Mouse (Mus musculus) hindbrain, embryonic 11.5 days (tissue): Measurements from ENCODE around the gene Grik3. TPM values are rescaled to one million over a fixed set of nuclear protein-coding genes. Genes with fewer than 3 reads are reported as not detected.

Experiments
- ATAC-seq: fragments of 200-750 bp; cut with Nextera tagmentation; 2 replicates; pipeline ENCODE4 v1.8.0; 2017; ENCODE audit warnings: mild to moderate bottlenecking, moderate TSS enrichment, moderate library complexity; ENCODE audit not compliant: low FRiP score
- DNase-seq: peaks from one replicate; pipeline ENCODE4 v3.0.0-alpha.2; 2015; ENCODE audit warnings: low spot score
- H3K27ac ChIP-seq: fragments of 300-500 bp; sonication (generic); 2 replicates; pipeline ENCODE4 v1.5.1; 2014; ENCODE audit warnings: mild to moderate bottlenecking, low read depth, low read length
- H3K27me3 ChIP-seq: fragments of 300-500 bp; sonication (generic); 2 replicates; pipeline ENCODE4 v1.6.1; 2014; ENCODE audit warnings: mild to moderate bottlenecking, low read length, moderate library complexity, mixed read lengths; ENCODE audit not compliant: control insufficient read depth, insufficient read depth
- H3K36me3 ChIP-seq: fragments of 300-500 bp; sonication (generic); 2 replicates; pipeline ENCODE4 v1.6.1; 2014; ENCODE audit warnings: mild to moderate bottlenecking, low read length, moderate library complexity, mixed read lengths; ENCODE audit not compliant: control insufficient read depth, insufficient read depth
- H3K4me1 ChIP-seq: fragments of 300-500 bp; sonication (generic); replicated peaks from 2 replicates; pipeline ENCODE4 v1.6.1; 2014; ENCODE audit warnings: low read length, mixed read lengths; ENCODE audit not compliant: control insufficient read depth, insufficient read depth
- H3K4me2 ChIP-seq: fragments of 300-500 bp; sonication (generic); replicated peaks from 2 replicates; pipeline ENCODE4 v1.6.1; 2014; ENCODE audit warnings: mild to moderate bottlenecking, low read depth, low read length
- H3K4me3 ChIP-seq: fragments of 300-500 bp; sonication (generic); 2 replicates; pipeline ENCODE4 v1.5.1; 2014; ENCODE audit warnings: low read depth, low read length
- H3K9ac ChIP-seq: fragments of 300-500 bp; sonication (generic); 2 replicates; pipeline ENCODE4 v1.6.1; 2014; ENCODE audit warnings: low read depth, low read length
- H3K9me3 ChIP-seq: fragments of 300-500 bp; sonication (generic); 2 replicates; pipeline ENCODE4 v1.6.1; 2016; ENCODE audit warnings: low read length; ENCODE audit not compliant: control insufficient read depth
- WGBS: fragments of 180-500 bp; shearing (Covaris S2); extraction: QIAGEN DNeasy Blood & Tissue Kit; methylation state at CpG from one replicate; pipeline ENCODE4 v1.1.7; 2014; 5-methylcytosine and 5-hydroxymethylcytosine counted together
- polyA plus RNA-seq: library from polyadenylated mRNA; unstranded; fragments of >200 nt; fragmentation: Nextera tagmentation; extraction: Ambion mirVana; gene quantifications from 2 replicates; pipeline ENCODE4 v1.2.1, GENCODE M21; 2014

Grik3 gene
- polyA plus RNA-seq, 1 experiment from 2014 or later = 2.9 TPM

DNA sequence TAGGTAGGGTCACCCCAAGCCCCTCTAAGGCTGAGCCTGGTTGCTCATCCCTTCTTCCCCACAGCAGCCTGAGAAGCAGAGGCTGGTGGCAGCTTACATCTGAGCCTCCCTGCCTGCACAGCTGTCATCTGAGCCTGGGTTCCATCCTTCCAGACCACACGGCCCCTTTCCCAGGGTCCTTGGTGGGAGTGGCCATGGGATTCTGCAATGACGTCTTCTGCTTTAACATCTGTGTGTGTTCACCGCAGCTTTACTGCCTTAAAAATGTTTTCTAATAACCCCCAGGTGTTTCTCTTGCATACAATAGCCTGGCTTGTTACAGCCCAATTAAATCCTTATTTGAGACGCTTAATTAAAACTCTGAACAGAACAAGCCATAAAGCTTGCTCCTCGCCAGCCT, 35.9 kb downstream of the Grik3 start:
- Histone ChIP-seq H3K4me2 (no peak overlapping the region), H3K27me3 (no peaks in the 10 kb centered on the region), H3K27ac (no peak overlapping the region), H3K36me3 (no peaks in the 10 kb centered on the region), H3K4me1 (no peaks in the 10 kb centered on the region), H3K4me3 (no peak overlapping the region), H3K9ac (no peak overlapping the region), H3K9me3 (no peaks in the 10 kb centered on the region)
- 72% methylated on average over 5 of the region's 5 CpGs for WGBS
- ATAC-seq = no peak
- no peak for DNase-seq

DNA sequence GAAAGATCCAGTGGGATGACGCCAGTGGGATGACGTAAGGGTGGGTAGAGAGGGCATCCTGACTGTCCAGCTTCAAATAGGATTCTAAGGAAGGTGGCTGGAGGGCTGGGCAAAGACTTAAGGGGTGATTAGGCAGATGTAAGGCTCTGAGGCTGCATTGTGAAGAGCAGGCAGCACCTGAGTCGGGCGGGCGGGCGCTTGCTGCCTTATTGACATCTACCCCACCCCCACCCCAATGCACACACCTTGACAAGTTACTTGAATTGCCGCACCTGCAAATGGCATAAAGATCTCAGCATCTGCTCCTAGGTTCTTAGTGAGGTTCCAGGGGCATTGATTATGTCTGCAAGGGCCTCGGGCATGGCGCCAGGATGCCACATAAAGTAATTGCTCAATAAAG, 43.5 kb downstream of the Grik3 start:
- WGBS = 39% methylated on average over 9 of the region's 9 CpGs
- H3K4me1 ChIP-seq = peaks cover 13% of the 10 kb centered on the region
- H3K9ac ChIP-seq = no peak overlapping the region
- H3K9me3 ChIP-seq = no peaks in the 10 kb centered on the region
- DNase-seq (no peak), ATAC-seq (no peak)
- no peak overlapping the region for H3K27ac ChIP-seq
- H3K4me2 ChIP-seq = no peak overlapping the region
- H3K27me3 ChIP-seq = peaks cover 4% of the 10 kb centered on the region; the same call in 1 of the 2 replicates
- H3K36me3 ChIP-seq = no peaks in the 10 kb centered on the region
- H3K4me3 ChIP-seq = no peak overlapping the region

DNA sequence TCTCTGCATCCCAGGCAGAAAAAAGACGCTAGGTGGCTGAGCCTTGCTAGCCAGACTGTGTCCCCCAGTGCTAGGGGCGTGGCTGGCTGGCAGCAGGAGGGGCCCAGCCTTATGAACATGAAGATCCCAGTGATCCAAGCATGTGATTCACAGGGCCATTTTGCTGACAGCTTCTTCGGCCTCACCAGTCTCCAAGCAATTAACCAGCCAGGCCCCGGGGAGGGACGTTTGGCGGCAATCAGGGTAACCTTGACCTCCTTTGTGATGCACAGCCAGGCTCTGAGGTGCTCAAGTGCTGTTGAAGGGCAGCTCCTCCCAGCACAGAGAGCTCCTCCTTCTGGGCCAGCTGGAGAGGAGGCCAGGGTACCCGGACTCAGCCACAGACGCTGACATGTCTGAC, 43.9 kb downstream of the Grik3 start:
- peaks cover 13% of the 10 kb centered on the region for H3K4me1 ChIP-seq
- H3K9ac ChIP-seq = no peak overlapping the region
- H3K4me3 ChIP-seq = no peak overlapping the region
- H3K27me3 ChIP-seq = peaks cover 4% of the 10 kb centered on the region; the same call in 1 of the 2 replicates
- H3K36me3 ChIP-seq = no peaks in the 10 kb centered on the region
- DNase-seq = peak; percentile 66
- H3K27ac ChIP-seq = peak overlapping the region; percentile 56
- WGBS = 2% methylated on average over 8 of the region's 8 CpGs
- H3K9me3 ChIP-seq = no peaks in the 10 kb centered on the region
- no peak overlapping the region for H3K4me2 ChIP-seq
- ATAC-seq = peak; percentile 84

DNA sequence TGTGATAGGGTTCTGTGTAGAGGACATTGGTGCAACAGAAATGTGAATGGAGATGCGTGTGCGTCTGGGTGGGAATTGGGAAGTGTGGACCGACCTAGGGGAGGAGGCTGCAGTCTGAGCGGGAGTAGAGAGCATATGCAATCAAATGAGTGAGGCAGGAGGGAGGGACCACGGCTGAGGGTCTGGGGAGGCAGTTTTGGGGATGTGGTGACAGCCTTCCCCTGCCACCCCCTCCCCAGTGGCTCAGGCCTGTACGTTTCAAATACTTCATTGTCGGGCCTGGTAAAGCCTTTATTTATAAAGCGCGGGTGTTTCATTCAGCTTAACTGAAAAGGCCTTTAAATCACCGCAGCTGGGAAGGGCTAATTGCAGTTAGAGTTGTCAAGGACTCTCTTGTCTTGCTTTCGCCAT, 44.5 kb downstream of the Grik3 start:
- H3K36me3 ChIP-seq = no peaks in the 10 kb centered on the region
- H3K27me3 ChIP-seq = peaks cover 4% of the 10 kb centered on the region; the same call in 1 of the 2 replicates
- ATAC-seq (peak; percentile 70), DNase-seq (peak; percentile 53)
- H3K4me2 ChIP-seq = 0 out of 2 replicates have a peak overlapping the region, but pooled peaks have one; percentile 2
- 10% methylated on average over 11 of the region's 11 CpGs for WGBS
- H3K4me3 ChIP-seq = no peak overlapping the region
- H3K4me1 ChIP-seq = peaks cover 13% of the 10 kb centered on the region
- peak overlapping the region; percentile 56 for H3K27ac ChIP-seq
- no peak overlapping the region for H3K9ac ChIP-seq
- H3K9me3 ChIP-seq = no peaks in the 10 kb centered on the region

DNA sequence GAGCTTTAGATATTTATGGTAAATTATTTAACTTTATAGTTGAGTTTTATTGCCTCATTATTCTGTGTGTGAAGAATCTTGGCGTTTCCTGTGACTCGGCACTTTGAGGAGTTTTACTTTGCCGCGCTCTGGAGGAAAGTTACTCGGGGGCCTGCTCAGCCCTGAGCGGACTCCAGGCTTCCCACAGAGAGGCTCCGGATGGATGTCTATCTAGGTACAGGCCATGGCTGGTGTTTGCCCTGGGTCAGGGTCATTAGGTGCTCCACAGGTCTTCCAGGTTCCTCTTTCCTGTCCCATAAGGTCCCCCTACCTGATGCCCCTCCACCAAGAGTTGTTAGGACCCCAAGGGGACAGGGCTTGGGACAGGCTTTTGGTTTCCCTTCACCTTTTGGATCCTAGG, 45.0 kb downstream of the Grik3 start:
- Histone ChIP-seq H3K4me1 (peaks cover 13% of the 10 kb centered on the region), H3K9me3 (no peaks in the 10 kb centered on the region), H3K36me3 (no peaks in the 10 kb centered on the region), H3K4me3 (no peak overlapping the region), H3K27me3 (peaks cover 4% of the 10 kb centered on the region; the same call in 1 of the 2 replicates), H3K9ac (no peak overlapping the region), H3K4me2 (no peak overlapping the region), H3K27ac (no peak overlapping the region)
- DNase-seq (peak; percentile 29), ATAC-seq (no peak)
- WGBS = 8% methylated on average over 7 of the region's 7 CpGs

DNA sequence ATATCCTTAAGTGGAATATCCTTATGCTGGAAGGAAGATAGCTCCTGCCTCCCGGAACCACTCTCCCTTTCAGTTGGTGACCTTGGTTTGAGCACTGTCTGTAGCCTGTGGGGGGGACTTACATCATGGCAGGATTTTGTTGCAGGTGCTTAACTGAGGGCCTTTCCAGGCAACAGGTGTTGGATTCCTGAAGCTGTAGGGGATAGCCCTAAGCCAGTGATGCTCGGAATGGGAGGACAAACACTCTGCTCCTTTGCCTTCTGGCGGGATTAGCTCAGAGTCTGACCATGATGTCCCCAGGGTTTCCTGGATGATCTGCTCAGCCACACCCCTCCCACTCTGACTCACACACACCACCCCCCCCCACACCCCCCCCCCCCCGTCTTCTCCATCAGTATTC, 45.5 kb downstream of the Grik3 start:
- Histone ChIP-seq H3K4me2 (no peak overlapping the region), H3K9ac (no peak overlapping the region), H3K27me3 (peaks cover 4% of the 10 kb centered on the region; the same call in 1 of the 2 replicates)

DNA sequence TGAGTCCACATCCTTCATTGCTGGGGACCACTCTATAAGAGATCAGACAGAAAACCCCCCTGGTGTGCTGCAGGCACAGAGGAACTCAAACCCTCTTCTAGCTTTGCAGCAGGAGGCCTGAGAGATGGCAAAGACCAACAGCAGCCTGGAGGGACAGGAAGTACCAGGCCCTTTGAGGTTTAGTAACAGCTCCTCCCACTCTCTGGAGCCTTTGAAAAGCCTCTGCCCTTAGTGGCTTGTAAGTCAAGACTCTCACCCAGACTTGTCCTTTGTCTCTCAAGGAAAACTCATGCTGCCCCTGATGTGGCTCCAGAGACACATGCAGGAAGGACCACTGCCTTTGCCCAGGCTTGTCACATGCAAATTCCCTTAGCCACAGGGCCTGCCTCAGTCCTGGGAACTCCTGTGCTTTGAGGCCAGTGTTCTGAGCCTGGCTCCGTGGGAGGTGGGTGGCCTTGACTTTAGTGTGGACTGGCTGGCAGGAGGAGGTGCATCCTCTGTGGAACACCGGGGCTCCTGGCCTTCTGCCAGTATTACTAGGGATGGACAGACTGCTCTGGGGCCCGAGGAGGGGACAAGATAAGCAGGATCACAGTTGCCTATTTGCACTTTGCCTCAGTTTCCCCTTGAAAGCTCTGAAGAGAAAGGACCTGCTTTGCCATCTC, 47.9 kb downstream of the Grik3 start:
- H3K27me3 ChIP-seq = peaks cover 4% of the 10 kb centered on the region; the same call in 1 of the 2 replicates
- no peak for ATAC-seq

More for the DNA sequence above, 45.5 kb downstream of the Grik3 start:
- H3K4me3 ChIP-seq = no peak overlapping the region
- H3K36me3 ChIP-seq = no peaks in the 10 kb centered on the region
- peaks cover 13% of the 10 kb centered on the region for H3K4me1 ChIP-seq
- DNase-seq (no peak), ATAC-seq (no peak)
- 44% methylated on average over 3 of the region's 4 CpGs for WGBS
- no peak overlapping the region for H3K27ac ChIP-seq
- H3K9me3 ChIP-seq = no peaks in the 10 kb centered on the region

DNA sequence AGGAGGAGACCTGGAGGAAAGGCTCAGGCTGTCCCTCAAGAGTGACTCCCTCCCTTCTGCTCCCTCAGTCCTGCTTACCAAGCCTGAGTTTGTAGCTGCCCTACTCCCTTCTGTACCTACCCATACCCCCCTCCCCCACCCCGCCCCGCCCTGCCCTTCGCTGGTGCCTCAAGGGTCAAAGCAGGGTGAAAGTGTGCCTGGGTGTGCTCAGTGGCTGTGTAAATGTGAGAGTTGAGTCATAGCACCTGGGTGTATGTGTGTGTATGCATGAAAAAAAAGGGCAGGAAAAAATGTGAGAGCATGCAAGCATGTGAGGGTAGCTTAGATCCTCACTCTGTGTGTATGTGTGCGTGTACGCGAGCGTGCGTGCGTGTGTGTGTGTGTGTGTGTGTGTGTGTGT, 49.1 kb downstream of the Grik3 start:
- WGBS = 78% methylated on average over 9 of the region's 9 CpGs

More for the DNA sequence above, 47.9 kb downstream of the Grik3 start:
- WGBS = 9% methylated on average over 3 of the region's 3 CpGs
- Histone ChIP-seq H3K9me3 (no peaks in the 10 kb centered on the region), H3K36me3 (no peaks in the 10 kb centered on the region), H3K4me3 (no peak overlapping the region), H3K27ac (no peak overlapping the region), H3K4me2 (no peak overlapping the region), H3K9ac (no peak overlapping the region), H3K4me1 (peaks cover 13% of the 10 kb centered on the region)
- DNase-seq = no peak

DNA sequence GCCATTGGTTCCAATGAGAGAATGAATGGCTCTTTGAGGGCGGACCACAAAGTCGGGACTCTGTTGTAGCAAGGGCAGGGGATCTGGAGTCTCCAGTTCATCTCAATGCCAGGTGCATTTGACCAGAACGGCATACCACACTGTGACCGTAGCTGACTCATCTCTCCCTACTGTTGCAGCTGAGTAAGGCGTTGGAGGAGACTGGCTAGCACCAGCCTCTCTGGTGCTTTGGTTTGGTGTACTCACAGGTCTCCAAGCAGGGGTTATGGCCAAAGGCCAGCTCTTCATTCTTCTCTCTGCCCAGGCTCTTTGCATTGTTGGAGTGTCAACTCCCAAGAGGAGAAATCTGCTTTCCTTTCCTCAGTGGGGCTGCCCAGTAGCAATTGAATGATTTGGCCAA, 52.7 kb downstream of the Grik3 start:
- 84% methylated on average over 5 of the region's 5 CpGs for WGBS
- H3K27ac ChIP-seq = no peak overlapping the region

More for the DNA sequence above, 49.1 kb downstream of the Grik3 start:
- ATAC-seq = no peak
- peaks cover 4% of the 10 kb centered on the region; the same call in 1 of the 2 replicates for H3K27me3 ChIP-seq
- peaks cover 7% of the 10 kb centered on the region; the same call in 1 of the 2 replicates for H3K4me1 ChIP-seq
- no peak overlapping the region for H3K4me3 ChIP-seq
- H3K36me3 ChIP-seq = no peaks in the 10 kb centered on the region
- no peak for DNase-seq
- H3K9ac ChIP-seq = no peak overlapping the region
- no peak overlapping the region for H3K4me2 ChIP-seq
- H3K27ac ChIP-seq = no peak overlapping the region
- no peaks in the 10 kb centered on the region for H3K9me3 ChIP-seq

More for the DNA sequence above, 52.7 kb downstream of the Grik3 start:
- Histone ChIP-seq H3K36me3 (no peaks in the 10 kb centered on the region), H3K9me3 (no peaks in the 10 kb centered on the region), H3K27me3 (0 out of 2 replicates have a peak, but pooled peaks cover 2% of the 10 kb centered on the region), H3K4me2 (no peak overlapping the region), H3K9ac (no peak overlapping the region), H3K4me1 (peaks cover 2% of the 10 kb centered on the region; the same call in 1 of the 2 replicates), H3K4me3 (no peak overlapping the region)
- DNase-seq (no peak), ATAC-seq (no peak)
